Mouse (Mus musculus) testis, postnatal 14 days (tissue): Measurements from ENCODE around the gene Trmt2b.
"Not testable (repeated sequence)": the region's sequence is repeated elsewhere in the genome, so short reads cannot be mapped to it uniquely, and the experiment has no call there.

Experiments used
- DNase-seq: peaks from one replicate; pipeline ENCODE4 v3.0.0; 2021; ENCODE audit warnings: low spot score

Gene Trmt2b

GRCm38 (mm10) chrX:134276275-134277160, at the start of gene Trmt2b:
Gene Trmt2b (minus strand): TSS chrX:134276984.
- peak; percentile 69 for DNase-seq

GRCm38 (mm10) chrX:134319153-134319932, 42.6 kb upstream of the Trmt2b start:
- no peak for DNase-seq

GRCm38 (mm10) chrX:134311193-134311592, 34.4 kb upstream of the Trmt2b start:
- not testable (repeated sequence) for DNase-seq

GRCm38 (mm10) chrX:134308275-134308634, 31.5 kb upstream of the Trmt2b start:
- no peak for DNase-seq

- DNase-seq, result peak; percentile 88
Observed at GRCm38 (mm10) chrX:134307534-134308274, 30.9 kb upstream of the Trmt2b start, which contains the start of gene Cenpi. Gene Cenpi (plus strand): TSS chrX:134308084.

- DNase-seq, result no peak
Observed at GRCm38 (mm10) chrX:134303287-134303686, 26.5 kb upstream of the Trmt2b start.

- DNase-seq, result no peak
Observed at GRCm38 (mm10) chrX:134300219-134300618, 23.4 kb upstream of the Trmt2b start.

GRCm38 (mm10) chrX:134297195-134297594, 20.4 kb upstream of the Trmt2b start:
- no peak for DNase-seq

- DNase-seq, result no peak
Observed at GRCm38 (mm10) chrX:134296737-134297136, 20.0 kb upstream of the Trmt2b start.

GRCm38 (mm10) chrX:134296301-134296700, 19.5 kb upstream of the Trmt2b start:
- DNase-seq, result peak; percentile 20

GRCm38 (mm10) chrX:134287305-134287704, 10.5 kb upstream of the Trmt2b start:
- no peak for DNase-seq

- no peak for DNase-seq
Observed at GRCm38 (mm10) chrX:134285791-134286190, 9.0 kb upstream of the Trmt2b start.

GRCm38 (mm10) chrX:134285102-134285501, 8.3 kb upstream of the Trmt2b start:
- DNase-seq, result no peak

GRCm38 (mm10) chrX:134280531-134280930, 3.7 kb upstream of the Trmt2b start:
- DNase-seq, result no peak

GRCm38 (mm10) chrX:134275715-134276114, 1.1 kb downstream of the Trmt2b start:
- DNase-seq, result no peak

- no peak for DNase-seq
Observed at GRCm38 (mm10) chrX:134262129-134262528, 14.7 kb downstream of the Trmt2b start.

GRCm38 (mm10) chrX:134261191-134261590, 15.6 kb downstream of the Trmt2b start:
- peak; percentile 10 for DNase-seq

GRCm38 (mm10) chrX:134248202-134248601, 28.6 kb downstream of the Trmt2b start:
- DNase-seq, result peak; percentile 74

- no peak for DNase-seq
Observed at GRCm38 (mm10) chrX:134245946-134246345, 30.8 kb downstream of the Trmt2b start.

GRCm38 (mm10) chrX:134238266-134238665, 38.5 kb downstream of the Trmt2b start:
- DNase-seq, result no peak

- DNase-seq, result no peak
Observed at GRCm38 (mm10) chrX:134233048-134233447, 43.7 kb downstream of the Trmt2b start.

- no peak for DNase-seq
Observed at GRCm38 (mm10) chrX:134221856-134222255, 54.9 kb downstream of the Trmt2b start, which contains the start of gene Nox1. Gene Nox1 (minus strand): TSS chrX:134221956.
